Mouse (Mus musculus): Measurements from ENCODE around the gene Gm11634. TPM values are rescaled to one million over a fixed set of nuclear protein-coding genes. Genes with fewer than 3 reads are reported as not detected.
A peak's percentile ranks its signal among the peaks of the same experiment; 100 is the strongest.
"Not testable (repeated sequence)": the region's sequence is repeated elsewhere in the genome, so short reads cannot be mapped to it uniquely, and the experiment has no call there.

The Gm11634 gene
- polyA plus RNA-seq, 1 experiment from 2014 or later, result not detected

DNA sequence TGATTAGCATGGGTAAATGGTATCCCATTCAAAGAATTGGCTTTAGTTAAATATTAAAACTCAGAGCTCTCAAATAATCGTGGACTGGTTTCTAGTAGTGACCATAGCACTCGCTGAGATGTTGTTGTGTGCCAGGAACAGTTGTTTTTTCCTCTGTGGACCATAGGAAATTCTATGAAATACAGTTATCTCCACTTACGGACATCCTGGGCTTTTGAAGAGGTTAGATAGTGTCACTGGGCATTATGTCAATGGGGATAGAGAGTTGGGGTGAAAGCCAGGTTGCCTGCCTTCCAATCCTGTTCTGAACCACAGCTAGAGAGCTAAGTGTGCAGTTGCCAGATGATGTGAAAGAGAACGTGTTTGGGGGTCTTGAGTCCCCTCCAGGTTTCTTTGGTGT is 13.3 kb downstream of the Gm11634 start:
- no peak for ATAC-seq
- Histone ChIP-seq H3K27ac (no peak overlapping the region), H3K4me2 (no peak overlapping the region), H3K4me1 (peaks cover 24% of the 10 kb centered on the region), H3K9ac (no peak overlapping the region), H3K9me3 (replicated peaks) (no peaks in the 10 kb centered on the region), H3K4me3 (no peak overlapping the region), H3K27me3 (replicated peaks) (no peaks in the 10 kb centered on the region), H3K36me3 (peaks cover 28% of the 10 kb centered on the region)
- WGBS (ENCODE audit: insufficient replicate concordance), result 63% methylated on average over 4 of the region's 4 CpGs

DNA sequence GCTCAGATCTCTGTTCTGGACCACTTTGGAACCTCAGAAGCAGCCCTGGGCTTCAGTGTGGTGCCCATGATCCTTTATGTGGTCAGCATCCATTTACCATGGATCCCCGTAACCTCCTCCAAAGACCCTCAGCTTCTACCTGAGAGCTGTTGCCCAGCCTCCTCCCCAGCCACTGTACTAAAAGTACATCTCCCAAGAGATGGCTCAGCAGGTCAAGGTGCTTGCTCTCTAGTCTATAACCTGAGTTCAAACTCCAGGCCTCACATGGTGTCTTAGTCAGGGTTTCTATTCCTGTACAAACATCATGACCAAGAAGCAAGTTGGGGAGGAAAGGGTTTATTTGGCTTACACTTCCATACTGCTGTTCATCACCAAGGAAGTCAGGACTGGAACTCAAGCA is 14.0 kb downstream of the Gm11634 start:
- not testable (repeated sequence) for H3K9ac ChIP-seq; H3K4me3 ChIP-seq; H3K27ac ChIP-seq; H3K4me2 ChIP-seq; H3K27me3 ChIP-seq (replicated peaks); ATAC-seq; H3K9me3 ChIP-seq (replicated peaks)
- Histone ChIP-seq H3K4me1 (peaks cover 23% of the 10 kb centered on the region), H3K36me3 (peaks cover 30% of the 10 kb centered on the region)
- 96% methylated on average over 1 of the region's 1 CpGs for WGBS (ENCODE audit: insufficient replicate concordance)

GRCm38 (mm10) chr11:101583205-101583604 is 15.9 kb downstream of the Gm11634 start:
- Histone ChIP-seq H3K4me1 (peaks cover 12% of the 10 kb centered on the region), H3K27me3 (replicated peaks) (no peaks in the 10 kb centered on the region), H3K4me2 (no peak overlapping the region), H3K36me3 (peaks cover 43% of the 10 kb centered on the region), H3K4me3 (no peak overlapping the region), H3K9me3 (replicated peaks) (no peaks in the 10 kb centered on the region), H3K9ac (no peak overlapping the region), H3K27ac (no peak overlapping the region)
- 77% methylated on average over 2 of the region's 2 CpGs for WGBS (ENCODE audit: insufficient replicate concordance)
- ATAC-seq, result no peak

DNA sequence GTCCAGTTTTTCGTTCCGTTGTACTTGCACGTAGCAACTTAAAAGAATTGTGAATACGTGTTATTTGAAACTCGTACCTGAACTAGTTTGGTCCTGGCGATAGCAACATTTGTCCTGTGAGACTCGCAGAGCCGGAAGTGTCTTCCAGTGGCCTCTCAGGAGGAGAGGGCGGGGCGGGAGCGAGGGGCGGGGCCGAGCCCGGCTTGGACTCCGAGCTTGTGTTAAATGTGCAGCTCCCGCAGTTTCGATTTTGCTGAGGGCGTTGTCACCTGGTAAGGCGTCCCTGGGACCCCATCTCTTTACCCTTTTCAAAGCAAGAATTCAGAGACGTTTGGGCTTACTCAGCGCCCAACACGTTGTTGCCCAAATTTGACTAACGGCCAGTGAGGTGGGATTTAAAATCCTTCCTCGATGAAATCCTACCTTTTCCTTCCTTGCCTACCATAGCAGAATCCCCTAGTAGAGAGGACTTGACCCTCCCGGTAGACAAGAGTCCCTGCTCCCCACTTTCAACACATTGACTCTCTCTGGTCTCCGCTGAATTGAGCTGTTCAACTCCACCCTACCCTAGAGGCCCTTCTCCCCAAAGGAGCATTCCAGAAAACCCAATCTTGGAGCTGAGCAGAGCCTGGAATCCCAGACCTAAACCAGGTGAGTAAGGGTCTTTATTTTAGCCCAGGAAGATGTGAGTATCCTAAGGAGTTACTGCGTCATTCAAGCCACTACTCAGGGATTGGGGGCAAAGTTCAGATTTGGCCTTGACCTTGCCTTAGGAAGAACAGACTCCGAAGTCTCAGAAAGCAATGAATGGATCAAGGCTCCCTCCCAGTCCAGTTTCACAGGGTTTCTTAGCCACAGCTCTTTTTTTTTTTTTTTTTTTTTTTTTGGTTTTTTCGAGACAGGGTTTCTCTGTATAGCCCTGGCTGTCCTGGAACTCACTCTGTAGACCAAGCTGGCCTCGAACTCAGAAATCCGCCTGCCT is 16.7 kb downstream of the Gm11634 start, which contains the start of gene Tmem106a:
TSS of gene Tmem106a (plus strand) at position 189 of the 982 bp plus-strand sequence.
- peak within 1 kb of the TSS; percentile 74 for H3K4me2 ChIP-seq
- peaks cover 52% of the 10 kb centered on the region for H3K36me3 ChIP-seq
- peak within 1 kb of the TSS; percentile 60 for H3K4me3 ChIP-seq
- 15% methylated on average over 30 of the region's 31 CpGs for WGBS (ENCODE audit: insufficient replicate concordance)
- H3K9ac ChIP-seq, result peak within 1 kb of the TSS; percentile 64
- H3K27ac ChIP-seq, result peak within 1 kb of the TSS; percentile 65; the same call in 1 of the 2 replicates
- peaks cover 12% of the 10 kb centered on the region for H3K4me1 ChIP-seq
- H3K9me3 ChIP-seq (replicated peaks), result no peaks in the 10 kb centered on the region
- peak; percentile 85 for ATAC-seq
- H3K27me3 ChIP-seq (replicated peaks), result no peaks in the 10 kb centered on the region

- WGBS (ENCODE audit: insufficient replicate concordance), result 59% methylated on average over 6 of the region's 6 CpGs
- no peaks in the 10 kb centered on the region for H3K27me3 ChIP-seq (replicated peaks)
- H3K4me2 ChIP-seq, result peak overlapping the region; percentile 74
- no peak overlapping the region for H3K4me3 ChIP-seq
- H3K36me3 ChIP-seq, result peaks cover 52% of the 10 kb centered on the region
- peaks cover 12% of the 10 kb centered on the region for H3K4me1 ChIP-seq
- peak overlapping the region; percentile 39; the same call in 1 of the 2 replicates for H3K9ac ChIP-seq
- H3K27ac ChIP-seq, result 0 out of 2 replicates have a peak overlapping the region, but pooled peaks have one; percentile 54
- ATAC-seq, result no peak
- no peaks in the 10 kb centered on the region for H3K9me3 ChIP-seq (replicated peaks)
Observed at GRCm38 (mm10) chr11:101581081-101581764, 17.8 kb downstream of the Gm11634 start.

GRCm38 (mm10) chr11:101576116-101576515 is 22.9 kb downstream of the Gm11634 start:
- Histone ChIP-seq H3K27ac (no peak overlapping the region), H3K36me3 (peaks cover 97% of the 10 kb centered on the region), H3K4me3 (no peak overlapping the region), H3K9ac (no peak overlapping the region), H3K27me3 (replicated peaks) (no peaks in the 10 kb centered on the region), H3K9me3 (replicated peaks) (no peaks in the 10 kb centered on the region), H3K4me1 (no peaks in the 10 kb centered on the region), H3K4me2 (no peak overlapping the region)
- ATAC-seq, result no peak
- 73% methylated on average over 6 of the region's 6 CpGs for WGBS (ENCODE audit: insufficient replicate concordance)

DNA sequence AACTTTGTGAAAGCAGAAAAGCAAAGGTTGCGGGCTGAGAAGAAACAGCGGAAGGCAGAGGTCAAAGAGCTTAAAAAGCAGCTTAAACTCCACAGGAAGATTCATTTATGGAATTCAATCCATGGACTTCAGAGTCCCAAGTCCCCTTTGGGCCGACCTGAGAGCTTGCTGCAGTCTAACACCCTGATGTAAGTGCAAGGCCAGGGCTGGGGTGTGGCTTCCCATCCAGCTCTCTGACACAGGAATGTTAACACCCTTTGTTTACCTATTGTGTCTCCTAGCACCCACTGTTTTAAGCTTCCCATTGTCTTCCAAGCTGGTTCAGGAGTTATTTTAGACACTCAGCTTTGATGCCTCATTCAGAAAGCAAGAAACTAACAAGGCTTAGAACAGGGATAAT is 30.6 kb downstream of the Gm11634 start:
- Histone ChIP-seq H3K4me2 (no peak overlapping the region), H3K27me3 (replicated peaks) (no peaks in the 10 kb centered on the region), H3K4me1 (no peaks in the 10 kb centered on the region), H3K4me3 (no peak overlapping the region), H3K36me3 (peaks cover 97% of the 10 kb centered on the region), H3K9ac (no peak overlapping the region), H3K9me3 (replicated peaks) (no peaks in the 10 kb centered on the region), H3K27ac (no peak overlapping the region)
- 82% methylated on average over 3 of the region's 3 CpGs for WGBS (ENCODE audit: insufficient replicate concordance)
- no peak for ATAC-seq

GRCm38 (mm10) chr11:101562391-101562790 is 36.7 kb downstream of the Gm11634 start:
- peaks cover 94% of the 10 kb centered on the region for H3K36me3 ChIP-seq
- H3K27me3 ChIP-seq (replicated peaks), result no peaks in the 10 kb centered on the region
- no peak overlapping the region for H3K9ac ChIP-seq
- H3K4me3 ChIP-seq, result no peak overlapping the region
- 20% methylated on average over 5 of the region's 5 CpGs for WGBS (ENCODE audit: insufficient replicate concordance)
- no peaks in the 10 kb centered on the region for H3K9me3 ChIP-seq (replicated peaks)
- no peak for ATAC-seq
- H3K4me2 ChIP-seq, result no peak overlapping the region
- peaks cover 7% of the 10 kb centered on the region; the same call in 1 of the 2 replicates for H3K4me1 ChIP-seq
- no peak overlapping the region for H3K27ac ChIP-seq

DNA sequence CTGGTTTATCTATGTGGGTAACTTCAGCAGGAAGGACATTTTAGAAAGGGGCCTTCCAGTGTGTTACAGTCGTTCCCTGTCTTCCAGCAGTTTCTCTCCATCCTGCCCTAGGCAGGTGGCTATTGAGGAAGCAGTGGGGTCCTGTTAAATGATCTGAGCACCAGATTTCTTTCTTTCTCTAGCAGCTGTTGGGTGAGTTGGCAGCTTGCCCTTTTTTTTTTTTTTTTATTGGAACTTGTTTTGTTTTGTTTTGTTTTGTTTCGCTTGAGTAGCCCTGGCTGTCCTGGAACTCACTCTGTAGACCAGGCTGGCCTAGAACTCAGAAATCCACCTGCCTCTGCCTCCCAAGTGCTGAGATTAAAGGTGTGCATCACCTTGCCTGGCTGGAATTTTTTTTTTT is 42.1 kb downstream of the Gm11634 start:
- H3K4me3 ChIP-seq, result no peak overlapping the region
- H3K36me3 ChIP-seq, result peaks cover 66% of the 10 kb centered on the region
- peaks cover 25% of the 10 kb centered on the region for H3K4me1 ChIP-seq
- no peak overlapping the region for H3K9ac ChIP-seq
- no peak for ATAC-seq
- no peaks in the 10 kb centered on the region for H3K27me3 ChIP-seq (replicated peaks)
- WGBS (ENCODE audit: insufficient replicate concordance), result 80% methylated on average over 2 of the region's 2 CpGs
- H3K9me3 ChIP-seq (replicated peaks), result no peaks in the 10 kb centered on the region
- 0 out of 2 replicates have a peak overlapping the region, but pooled peaks have one; percentile 4 for H3K4me2 ChIP-seq
- peak overlapping the region; percentile 70 for H3K27ac ChIP-seq

- 81% methylated on average over 7 of the region's 7 CpGs for WGBS (ENCODE audit: insufficient replicate concordance)
Observed at GRCm38 (mm10) chr11:101556541-101556940, 42.5 kb downstream of the Gm11634 start.

GRCm38 (mm10) chr11:101553354-101553930 is 45.6 kb downstream of the Gm11634 start:
- ATAC-seq, result no peak
- H3K27ac ChIP-seq, result peak overlapping the region; percentile 93
- no peaks in the 10 kb centered on the region for H3K9me3 ChIP-seq (replicated peaks)
- WGBS (ENCODE audit: insufficient replicate concordance), result 8% methylated on average over 8 of the region's 8 CpGs
- H3K9ac ChIP-seq, result peak overlapping the region; percentile 89
- peak overlapping the region; percentile 85 for H3K4me2 ChIP-seq
- H3K4me3 ChIP-seq, result peak overlapping the region; percentile 74
- H3K4me1 ChIP-seq, result peaks cover 38% of the 10 kb centered on the region
- H3K27me3 ChIP-seq (replicated peaks), result no peaks in the 10 kb centered on the region
- peaks cover 50% of the 10 kb centered on the region for H3K36me3 ChIP-seq

More at GRCm38 (mm10) chr11:101556541-101556940, 42.5 kb downstream of the Gm11634 start:
- no peak for ATAC-seq
- H3K27ac ChIP-seq, result peak overlapping the region; percentile 70
- H3K9ac ChIP-seq, result no peak overlapping the region
- 0 out of 2 replicates have a peak overlapping the region, but pooled peaks have one; percentile 4 for H3K4me2 ChIP-seq
- peaks cover 63% of the 10 kb centered on the region for H3K36me3 ChIP-seq
- no peaks in the 10 kb centered on the region for H3K9me3 ChIP-seq (replicated peaks)
- H3K4me3 ChIP-seq, result no peak overlapping the region
- no peaks in the 10 kb centered on the region for H3K27me3 ChIP-seq (replicated peaks)
- peaks cover 25% of the 10 kb centered on the region for H3K4me1 ChIP-seq
